Mouse (Mus musculus) right cerebral cortex, adult 2 months (tissue): Measurements from ENCODE around the gene Myo7a.
A peak's percentile ranks its signal among the peaks of the same experiment; 100 is the strongest.

ENCODE experiments used
- DNase-seq, 2 experiments: peaks; one replicate each; pipeline ENCODE4 v3.0.0; 2021 to 2022; ENCODE audit warnings: low spot score in 2 of 2

Myo7a gene

GRCm38 (mm10) chr7:98119179-98119960, at the start of gene Myo7a:
Gene Myo7a (minus strand): TSS chr7:98119524.
- DNase-seq: no peak

DNA sequence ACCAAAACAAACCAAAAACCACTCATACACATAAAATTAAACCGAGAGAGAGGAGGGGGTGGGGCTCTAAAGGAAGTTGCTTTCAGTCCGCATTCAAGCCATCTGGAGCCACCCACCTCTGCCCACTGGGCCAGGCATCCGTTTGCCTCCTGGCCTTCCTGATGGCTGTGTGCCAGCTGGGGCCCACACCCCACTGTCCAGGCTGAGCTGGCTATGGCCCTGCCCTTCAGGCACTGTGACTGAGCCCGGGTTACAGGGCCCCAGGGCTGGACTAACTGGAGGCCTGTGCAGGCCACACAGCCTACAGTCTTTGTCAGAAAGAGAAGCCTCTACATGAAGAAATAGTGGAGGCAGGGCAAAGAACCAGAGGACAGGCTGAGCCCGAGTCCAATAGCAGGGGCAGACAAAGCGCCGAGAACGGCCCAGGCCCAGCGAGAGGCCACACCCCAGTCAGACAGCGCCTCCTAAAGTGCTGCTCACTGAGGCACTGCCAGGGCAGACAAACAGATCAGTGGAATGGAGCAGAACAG, 45.7 kb upstream of the Myo7a start:
- no peak for DNase-seq

DNA sequence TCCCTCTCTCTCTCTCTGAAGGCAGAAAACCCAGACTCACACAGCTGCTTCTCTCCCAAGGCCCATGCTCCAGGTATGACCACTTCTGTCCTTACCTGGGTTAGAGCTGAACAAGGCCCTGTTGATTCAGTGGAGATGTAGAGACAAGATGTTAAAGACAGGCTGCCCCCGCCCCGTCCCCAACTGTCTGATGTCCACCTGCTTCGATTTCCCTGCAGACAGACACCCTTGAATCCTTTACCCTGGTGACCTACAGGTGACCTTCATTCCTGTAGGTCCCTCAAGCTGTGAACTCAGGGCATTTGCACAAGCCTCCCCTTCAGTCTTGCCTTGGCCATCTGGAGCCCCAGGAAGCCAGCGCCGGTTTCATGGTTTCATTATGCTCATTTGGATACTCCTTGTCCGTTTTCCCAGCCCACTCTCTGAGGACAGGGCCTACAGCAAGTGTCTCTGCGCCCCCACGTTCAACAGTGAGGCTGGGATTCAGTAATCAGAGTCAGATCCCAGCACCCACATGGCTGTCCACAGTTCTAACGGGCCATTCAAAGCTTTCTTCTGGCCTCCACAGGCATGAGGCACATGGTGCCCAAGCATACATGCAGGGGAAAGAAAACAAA, 45.2 kb upstream of the Myo7a start:
- no peak for DNase-seq

GRCm38 (mm10) chr7:98163700-98164099, 44.4 kb upstream of the Myo7a start:
- DNase-seq: no peak

- DNase-seq: no peak
These were observed 42.9 kb upstream of the Myo7a start for GRCm38 (mm10) chr7:98162239-98162638.

DNA sequence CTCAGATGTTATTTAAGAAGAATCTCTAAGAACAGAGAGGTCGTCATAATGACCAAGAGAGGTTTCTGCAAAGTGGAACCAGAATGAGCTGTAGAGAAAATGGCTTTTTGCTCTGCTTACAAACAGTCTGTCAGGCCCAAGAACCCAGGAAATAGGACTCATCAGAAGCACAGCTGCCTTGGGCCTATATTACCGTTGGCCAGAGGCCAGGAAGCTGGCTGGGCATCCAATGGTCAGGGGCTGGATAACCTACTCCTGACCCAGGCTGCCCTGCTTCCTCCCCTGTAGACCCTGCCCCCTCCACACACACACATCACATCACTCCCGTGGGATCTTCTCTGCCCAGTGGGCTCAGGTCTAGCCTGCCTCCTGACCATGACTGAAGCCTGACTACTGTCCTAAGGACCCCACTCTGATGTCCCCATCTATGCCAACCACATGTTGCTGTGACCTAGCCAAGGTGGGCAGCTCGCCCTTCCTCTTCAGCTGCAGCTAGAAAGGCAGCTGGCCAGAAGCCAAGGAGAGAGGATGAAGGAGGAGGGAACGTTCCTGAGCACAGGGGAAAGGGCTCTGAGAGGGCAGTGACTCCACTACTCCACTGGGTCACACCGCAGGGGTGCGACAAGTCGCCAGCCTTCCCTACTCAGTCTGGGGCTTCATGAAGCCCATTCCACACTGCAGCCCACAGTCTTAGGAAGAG, 40.9 kb upstream of the Myo7a start:
- DNase-seq: no peak

DNA sequence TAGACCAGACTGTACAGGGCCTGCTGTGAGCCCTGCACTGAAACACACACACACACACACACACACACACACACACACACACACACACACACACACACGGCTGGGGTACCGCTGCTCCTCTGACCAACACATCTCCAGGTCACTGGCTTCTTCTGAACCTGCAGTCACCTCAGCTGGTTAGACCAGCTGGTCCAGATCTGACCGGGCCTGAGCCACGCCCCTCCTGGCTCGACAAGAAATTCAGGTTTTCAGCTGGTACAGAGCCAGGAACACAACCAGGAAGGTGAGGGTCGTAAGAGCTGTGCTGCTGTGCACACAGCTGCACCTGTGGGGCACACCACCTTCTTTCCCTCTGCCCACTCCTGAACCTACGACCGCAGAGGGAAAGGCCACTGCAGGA, 39.2 kb upstream of the Myo7a start:
- DNase-seq: no peak

- no peak for DNase-seq
These were observed 38.5 kb upstream of the Myo7a start for GRCm38 (mm10) chr7:98157636-98158332.

DNA sequence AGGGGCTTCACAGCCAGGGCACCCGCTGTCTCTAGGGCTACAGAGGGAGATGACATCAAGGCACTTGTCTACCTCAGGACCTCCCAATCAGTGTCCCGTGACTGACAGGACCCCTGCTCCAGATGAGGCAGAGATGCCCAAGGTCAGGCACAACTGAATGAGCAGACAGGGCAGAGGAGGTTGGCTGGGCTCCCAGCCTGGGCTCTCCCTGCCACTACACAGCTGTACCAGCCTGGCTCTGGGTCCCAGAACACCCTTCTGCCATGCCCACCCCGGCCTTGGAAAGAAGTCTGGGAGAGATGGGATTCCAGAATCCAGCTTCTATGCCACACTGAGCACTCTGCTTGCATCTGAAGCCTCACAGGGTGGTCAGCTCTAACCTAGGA, 36.9 kb upstream of the Myo7a start:
- no peak for DNase-seq

- peak; percentile 73 to 74 for DNase-seq
These were observed 36.4 kb upstream of the Myo7a start for GRCm38 (mm10) chr7:98155546-98156279.

DNA sequence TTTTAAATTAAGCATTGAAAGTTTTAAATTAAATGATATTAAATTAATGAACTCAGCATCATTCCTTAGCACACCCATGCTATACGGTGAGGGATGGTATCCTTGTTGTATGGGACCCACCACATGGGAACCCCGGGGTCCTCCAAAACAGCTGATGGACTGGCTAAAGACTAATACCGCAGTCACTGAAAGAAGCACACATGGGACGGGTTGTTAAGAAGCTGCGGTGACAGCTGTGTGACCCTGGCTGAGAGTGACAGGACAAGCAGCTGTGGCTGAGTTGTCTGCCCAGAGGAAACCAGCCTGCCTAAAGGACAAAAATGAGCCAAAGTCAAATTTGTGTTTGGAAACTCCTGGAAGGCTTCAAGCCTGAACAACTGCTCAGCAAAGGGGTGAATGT, 34.6 kb upstream of the Myo7a start:
- DNase-seq: no peak

GRCm38 (mm10) chr7:98153345-98153744, 34.0 kb upstream of the Myo7a start:
- no peak for DNase-seq

DNA sequence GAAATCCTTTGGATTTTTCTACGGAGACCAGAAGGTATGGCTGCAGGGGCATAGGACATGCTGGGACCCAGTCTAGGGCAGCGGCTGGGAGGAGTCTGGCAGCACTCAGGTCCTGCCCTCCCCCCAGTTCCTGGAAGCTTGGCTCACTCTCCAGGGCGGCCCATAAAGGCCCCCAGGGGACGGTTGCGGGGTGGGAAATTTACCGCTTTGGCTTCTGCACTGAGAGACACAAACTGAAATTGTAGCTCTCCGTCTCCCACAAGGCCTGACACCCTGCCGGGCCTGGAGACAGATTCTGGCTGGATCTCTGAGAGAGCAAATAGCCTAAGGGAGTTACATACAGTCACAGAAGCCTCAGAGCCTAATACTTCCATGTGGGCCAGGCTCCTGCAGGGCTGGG, 33.1 kb upstream of the Myo7a start:
- no peak for DNase-seq

GRCm38 (mm10) chr7:98150525-98150924, 31.2 kb upstream of the Myo7a start:
- DNase-seq: no peak

GRCm38 (mm10) chr7:98149802-98150201, 30.5 kb upstream of the Myo7a start:
- DNase-seq: no peak

GRCm38 (mm10) chr7:98148721-98149407, 29.5 kb upstream of the Myo7a start:
- DNase-seq: no peak

GRCm38 (mm10) chr7:98147766-98148165, 28.4 kb upstream of the Myo7a start:
- DNase-seq: no peak

DNA sequence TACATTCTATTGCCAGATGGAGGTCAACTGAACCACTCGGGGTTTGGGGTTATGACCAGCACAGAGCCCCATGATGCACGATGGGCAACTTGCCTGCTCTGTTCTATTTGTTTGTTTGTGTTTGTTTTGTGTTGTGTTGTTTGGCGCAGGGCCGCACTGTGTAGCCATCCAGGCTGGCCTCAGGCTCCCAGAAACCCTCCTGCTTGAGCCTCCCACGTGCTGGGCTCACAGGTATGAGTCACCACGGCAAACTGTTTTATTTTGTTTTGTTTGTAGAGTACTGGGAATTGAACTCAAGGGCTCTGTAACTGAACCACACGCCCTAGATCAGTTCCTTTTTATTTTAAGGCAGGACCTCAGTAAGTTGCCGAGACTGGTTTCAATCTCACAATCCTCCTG, 27.1 kb upstream of the Myo7a start:
- peak in 1 of 2 experiments; percentile 47 for DNase-seq

DNA sequence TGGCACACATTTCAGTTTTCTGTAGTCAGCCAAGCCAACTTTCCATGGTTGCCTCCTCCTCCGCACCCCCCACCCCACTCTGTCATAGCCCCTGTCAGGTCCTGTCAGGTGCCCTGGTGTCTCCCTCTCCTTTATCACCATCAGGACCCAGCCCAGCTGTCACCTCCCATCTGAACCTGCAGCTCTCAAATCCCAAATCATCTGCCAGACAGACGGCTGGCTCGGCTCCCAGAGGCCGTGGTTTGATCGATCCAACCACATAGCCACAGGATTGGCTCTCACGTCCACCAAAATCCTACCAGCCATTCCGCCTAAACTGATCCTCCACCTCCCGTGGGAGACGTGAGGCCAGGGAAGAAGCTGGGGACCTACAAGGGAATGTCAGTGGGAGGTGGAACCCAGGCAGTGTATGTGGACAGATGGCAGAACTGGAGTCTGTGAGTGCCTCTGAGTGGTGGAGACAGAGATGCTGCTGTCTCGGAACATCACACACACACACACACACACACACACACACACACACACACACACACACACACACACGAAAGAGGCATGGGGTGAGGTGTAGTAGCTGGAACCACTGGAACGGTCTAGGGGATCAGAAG, 26.6 kb upstream of the Myo7a start:
- DNase-seq: no peak

DNA sequence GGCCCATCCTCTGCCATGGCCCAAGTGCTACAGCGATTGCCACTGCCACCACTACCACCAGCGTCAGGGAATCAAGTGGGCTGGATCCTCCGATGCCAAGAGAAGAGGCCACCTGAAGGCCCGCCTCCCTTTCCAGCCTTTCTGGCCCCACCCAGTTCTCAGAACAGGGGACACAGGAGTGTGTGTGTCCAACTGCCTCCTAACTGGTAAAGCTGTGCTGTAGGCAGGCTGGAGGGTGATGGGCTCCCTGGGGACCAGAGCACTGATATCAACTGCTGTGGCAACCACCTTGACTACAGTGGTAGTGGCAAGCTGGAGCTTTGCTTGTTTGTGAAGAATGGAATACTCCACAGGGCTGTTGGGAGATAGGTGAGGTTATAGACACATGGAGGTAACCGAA, 26.1 kb upstream of the Myo7a start, which contains the start of gene Omp:
Omp (minus strand) TSS at position 101 of the 400 bp plus-strand sequence.
- DNase-seq: no peak
